Mouse (Mus musculus): ENCODE measurements at regions not wholly inside any gene's neighbourhood (a gene's known extent, or its start where the extent isn't known, plus 50 kb on each side); places are given as distances from the start of the nearest gene placed in this dataset.
A peak's percentile ranks its signal among the peaks of the same experiment; 100 is the strongest.
"Not testable (repeated sequence)": the region's sequence is repeated elsewhere in the genome, so short reads cannot be mapped to it uniquely, and the experiment has no call there.

DNA sequence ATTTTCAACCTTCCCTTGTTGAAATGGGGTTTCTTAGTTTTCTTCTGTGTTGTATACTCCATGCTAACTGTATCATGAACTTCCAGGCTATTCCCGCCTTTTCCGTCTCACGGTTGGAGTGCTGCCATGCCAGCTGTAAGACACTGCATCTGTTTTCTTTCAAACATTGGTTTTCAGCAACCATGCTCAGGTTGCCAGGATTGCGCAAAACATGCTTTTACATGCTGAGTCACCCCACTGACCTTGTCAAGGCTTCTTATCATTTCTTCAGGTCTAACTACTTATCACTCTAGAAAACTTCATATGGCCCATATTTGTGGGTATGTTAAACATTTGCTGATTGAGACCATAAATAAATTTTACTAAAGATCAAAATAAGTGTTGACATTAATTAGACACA is 551.2 kb downstream of the Tlr4 start:
- no peak for DNase-seq (ENCODE audit: extremely low spot score)

DNA sequence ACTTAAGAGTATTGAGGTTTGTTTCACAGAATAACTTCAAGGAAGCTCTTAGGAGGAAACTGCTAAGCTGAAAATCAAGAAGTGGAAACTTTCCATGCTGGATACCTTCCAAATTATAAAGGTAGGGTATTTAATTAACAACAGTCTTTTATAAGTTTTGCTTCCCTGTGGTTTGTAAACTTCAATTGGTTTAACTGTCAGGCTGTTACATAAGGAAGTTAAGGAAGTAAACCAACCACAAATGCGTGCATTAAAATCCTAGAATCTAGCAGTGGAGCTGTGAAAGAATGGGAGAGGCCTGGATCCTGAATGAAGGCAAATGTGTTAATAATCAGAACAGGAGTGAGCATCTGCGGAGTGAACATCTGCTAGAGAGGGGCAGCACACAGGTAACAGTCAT is 560.5 kb downstream of the Tlr4 start:
- DNase-seq (ENCODE audit: extremely low spot score): no peak

DNA sequence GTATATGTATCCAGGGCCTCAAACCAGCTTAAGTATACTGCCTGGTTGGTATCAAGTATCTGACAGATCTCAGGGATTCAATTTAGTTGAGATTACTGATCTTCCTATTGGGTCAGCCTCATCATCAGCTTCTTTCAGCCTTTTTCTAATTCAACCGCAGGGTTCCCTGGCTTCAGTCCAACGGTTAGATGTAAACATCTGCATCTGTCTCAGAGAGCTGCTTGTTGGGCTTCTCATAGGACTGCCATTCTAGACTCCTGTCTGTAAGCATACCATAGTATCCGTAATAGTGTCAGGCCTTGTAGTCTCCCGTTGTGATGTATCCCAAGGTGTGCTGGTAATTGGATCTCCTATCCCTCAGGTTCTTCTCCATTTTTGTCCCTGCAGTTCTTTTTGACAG is 575.6 kb downstream of the Tlr4 start:
- no peak for DNase-seq (ENCODE audit: extremely low spot score)

DNA sequence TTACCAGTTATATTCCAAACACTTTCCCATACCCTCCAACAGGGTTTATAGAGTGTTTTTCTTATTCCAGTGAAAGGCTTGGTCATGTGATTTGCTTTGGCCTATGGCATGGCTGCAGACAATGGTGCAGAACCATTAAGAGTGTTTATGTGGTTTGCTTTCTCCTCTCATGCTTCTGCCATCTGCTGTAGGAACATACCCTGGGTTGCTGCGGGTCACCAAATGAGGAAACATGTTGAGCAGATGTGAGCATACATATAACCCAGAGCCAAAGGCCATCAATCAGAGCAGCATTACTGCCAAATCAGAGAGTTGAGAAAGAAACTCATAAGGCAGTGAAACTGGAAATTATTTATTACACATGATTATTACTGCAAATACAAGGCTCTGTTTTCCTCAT is 596.7 kb downstream of the Tlr4 start:
- DNase-seq (ENCODE audit: extremely low spot score): no peak

DNA sequence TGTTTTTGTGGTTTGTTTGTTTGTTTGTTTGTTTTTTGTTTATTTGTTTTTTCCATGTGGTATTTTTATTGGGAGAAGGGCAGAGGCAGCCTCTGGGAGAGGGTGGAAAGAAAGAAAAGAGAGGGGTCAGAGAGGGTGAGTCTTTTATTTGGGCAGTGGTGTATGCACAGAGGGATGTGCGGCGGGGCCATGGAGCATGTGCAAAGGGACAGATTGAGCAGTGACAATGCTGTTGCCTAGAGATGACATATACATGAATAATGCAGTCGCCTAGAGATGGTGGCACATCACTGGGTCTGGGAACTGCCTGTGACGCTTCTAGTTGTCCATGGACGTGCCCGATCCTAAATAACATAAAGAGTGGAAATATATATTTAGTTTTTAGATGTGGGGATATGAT is 598.3 kb downstream of the Tlr4 start:
- no peak for DNase-seq (ENCODE audit: extremely low spot score)

DNA sequence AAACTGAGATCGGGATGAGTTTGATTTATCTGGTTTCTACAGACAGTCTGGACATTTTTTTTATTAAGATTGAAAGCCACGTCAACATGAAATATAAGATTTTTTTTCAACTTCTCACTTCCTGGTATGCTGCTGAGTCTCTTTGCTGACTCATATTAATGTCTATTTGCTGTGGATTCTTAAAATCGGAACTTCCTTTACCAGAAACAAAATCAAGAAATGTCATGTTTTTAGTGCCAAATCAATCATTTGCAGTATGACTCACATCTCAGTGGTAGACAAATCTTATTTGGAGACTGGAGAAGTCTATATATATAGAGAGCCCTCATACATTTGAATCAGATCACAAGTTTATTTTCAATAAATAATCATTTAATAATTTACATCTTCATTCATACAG is 620.5 kb downstream of the Tlr4 start:
- DNase-seq (ENCODE audit: extremely low spot score): no peak

DNA sequence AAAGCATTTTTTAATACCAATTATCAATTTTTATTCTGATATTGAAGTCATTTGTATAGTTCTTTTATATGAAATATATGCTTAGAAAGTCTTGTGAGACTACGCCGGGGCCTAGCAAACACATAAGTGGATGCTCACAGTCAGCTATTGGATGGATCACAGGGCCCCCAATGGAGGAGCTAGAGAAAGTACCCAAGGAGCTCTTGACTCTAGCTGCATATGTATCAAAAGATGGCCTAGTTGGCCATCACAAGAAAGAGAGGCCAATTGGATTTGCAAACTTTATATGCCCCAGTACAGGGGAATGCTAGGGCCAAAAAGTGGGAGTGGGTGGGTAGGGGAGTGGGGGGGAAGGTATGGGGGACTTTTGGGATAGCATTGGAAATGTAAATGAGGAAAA is 632.5 kb downstream of the Tlr4 start:
- not testable (repeated sequence) for DNase-seq (ENCODE audit: extremely low spot score)

DNA sequence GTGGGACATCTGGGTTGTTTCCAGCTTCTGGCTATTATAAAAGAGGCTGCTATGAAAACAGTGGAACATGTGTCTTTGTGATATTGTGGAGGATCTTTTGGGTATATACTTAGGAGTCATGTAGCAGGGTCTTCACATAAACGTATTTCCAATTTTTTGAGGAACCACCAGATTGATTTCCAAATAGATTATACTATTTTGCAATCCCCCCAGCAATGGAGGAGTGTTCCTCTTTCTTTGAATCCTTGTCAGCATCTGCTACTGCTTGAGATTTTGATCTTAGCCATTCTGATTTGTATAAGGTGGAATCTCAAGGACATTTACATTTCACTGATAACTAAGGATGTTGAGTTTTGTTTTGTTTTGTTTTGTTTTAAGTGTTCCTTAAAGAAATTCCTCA is 645.6 kb downstream of the Tlr4 start:
- DNase-seq (ENCODE audit: extremely low spot score): no peak

DNA sequence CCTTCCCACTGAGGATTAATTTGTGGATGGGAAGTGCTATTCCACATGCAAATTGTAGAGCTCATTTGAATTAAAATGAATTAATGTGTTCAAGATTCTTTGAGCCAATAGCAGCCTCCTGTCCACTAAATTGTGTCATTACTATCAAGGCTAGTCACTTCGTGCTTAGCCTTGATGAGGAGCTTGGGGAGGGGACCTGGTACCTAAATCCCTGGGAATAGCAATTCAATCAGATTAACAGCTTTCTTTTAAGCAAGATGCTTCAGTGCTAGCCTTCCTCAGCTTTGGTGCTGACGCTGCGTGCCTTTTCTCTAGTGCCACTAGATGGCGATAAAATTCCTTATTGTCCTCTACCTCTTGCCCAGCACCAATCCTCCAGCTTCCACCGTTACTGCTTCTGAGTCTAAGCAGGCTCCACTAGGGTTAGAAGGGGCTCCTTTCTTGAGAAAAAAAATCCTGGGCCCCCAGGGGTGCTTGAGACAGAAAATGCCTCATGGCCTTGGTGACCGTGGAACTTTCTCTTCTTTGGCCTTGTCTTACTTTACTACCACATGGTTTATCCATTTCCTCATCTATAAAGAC is 650.0 kb downstream of the Tlr4 start:
- DNase-seq (ENCODE audit: extremely low spot score): peak; percentile 39

DNA sequence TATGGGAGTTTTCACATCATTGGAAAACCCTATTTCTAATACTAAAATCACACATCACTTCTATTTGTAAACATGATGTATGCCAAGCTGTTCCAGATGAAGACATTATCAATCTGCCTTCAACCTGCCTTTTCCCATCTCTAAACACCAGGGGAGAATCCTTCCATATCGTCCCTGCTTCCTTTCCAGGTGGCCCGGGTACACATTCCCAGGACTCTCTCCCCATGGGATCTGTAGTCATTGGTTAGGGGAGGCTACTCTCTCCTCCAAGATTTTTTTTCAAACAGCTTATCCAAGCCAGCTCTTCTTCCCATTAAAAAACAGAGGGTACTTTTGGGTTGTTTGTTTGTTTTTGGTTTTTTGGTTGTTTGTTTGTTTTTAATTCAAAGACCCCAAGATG is 650.7 kb downstream of the Tlr4 start:
- DNase-seq (ENCODE audit: extremely low spot score): no peak

DNA sequence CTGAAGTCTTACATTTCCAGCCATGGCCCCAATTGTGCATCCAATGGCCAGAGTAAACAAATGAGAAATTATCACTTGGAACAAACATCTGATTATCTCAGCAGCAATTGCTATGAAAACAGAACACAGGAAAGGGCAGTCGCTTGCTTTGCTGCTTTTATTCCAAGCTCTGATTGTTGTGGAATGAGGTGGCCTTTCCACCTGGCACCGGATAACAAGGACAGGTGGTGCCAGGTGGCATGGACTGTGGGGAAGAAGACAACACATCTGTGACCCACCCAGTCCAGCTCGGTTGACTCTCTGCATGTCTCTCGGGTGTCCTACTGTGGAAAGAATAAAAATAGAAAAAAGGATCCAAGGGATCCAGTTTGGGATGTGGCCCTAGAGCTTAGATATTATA is 694.9 kb downstream of the Tlr4 start:
- no peak for DNase-seq (ENCODE audit: extremely low spot score)

DNA sequence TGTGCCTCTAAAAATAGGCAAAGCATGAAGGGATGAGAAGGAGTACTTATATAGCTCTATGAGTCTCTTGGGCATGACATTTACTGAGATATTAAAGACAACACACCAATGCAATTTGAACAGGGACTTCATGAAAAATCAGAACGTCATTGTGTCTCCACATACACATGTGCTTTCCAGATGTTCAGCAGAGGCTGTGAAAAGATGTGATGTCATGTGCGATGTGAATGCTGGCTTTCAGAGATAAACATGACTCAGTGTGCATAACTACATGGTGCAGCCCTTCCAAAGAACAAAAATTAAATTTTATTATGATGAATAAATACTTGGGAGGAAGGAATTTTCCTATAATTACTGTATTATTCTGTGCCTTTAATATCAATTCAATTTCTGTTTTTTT is 695.8 kb downstream of the Tlr4 start:
- DNase-seq (ENCODE audit: extremely low spot score): no peak

DNA sequence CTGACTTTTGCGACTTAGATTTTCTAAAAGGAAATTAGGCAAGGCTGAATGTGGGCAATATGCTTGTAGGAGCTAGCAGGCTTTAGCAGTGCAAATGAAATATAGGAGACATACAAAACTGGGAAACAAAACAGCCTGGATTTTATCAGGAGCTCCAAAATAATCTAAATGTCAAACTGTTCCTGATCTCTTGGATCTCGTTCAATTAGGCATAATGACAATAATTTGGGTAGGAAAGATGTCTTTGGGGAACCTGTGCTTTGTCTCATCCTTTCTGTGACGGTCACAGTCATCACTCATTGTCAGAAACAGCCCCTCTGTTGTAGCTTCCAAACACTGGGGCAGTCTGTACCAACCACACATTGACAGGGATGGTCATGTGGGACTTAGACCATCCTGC is 702.2 kb downstream of the Tlr4 start:
- DNase-seq (ENCODE audit: extremely low spot score): no peak

DNA sequence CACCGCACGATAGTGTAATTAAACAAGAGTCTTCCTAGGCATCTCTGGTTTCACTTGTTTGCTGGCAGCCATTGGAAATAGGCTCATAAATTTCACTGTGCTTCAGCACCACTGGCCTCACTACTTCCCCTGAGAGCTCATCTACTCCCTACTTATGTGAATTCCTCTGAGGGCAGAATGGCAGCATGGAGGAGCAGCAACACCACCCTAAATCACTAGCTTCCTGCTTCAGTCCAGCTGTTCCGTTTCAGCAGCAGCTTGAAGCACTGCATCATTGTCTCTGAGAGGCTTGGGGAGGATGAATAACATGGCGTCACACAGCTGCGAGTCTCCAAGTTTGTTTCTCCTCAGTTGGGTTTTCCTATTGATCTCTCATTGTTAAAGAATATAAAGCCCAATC is 712.1 kb downstream of the Tlr4 start:
- no peak for DNase-seq (ENCODE audit: extremely low spot score)

DNA sequence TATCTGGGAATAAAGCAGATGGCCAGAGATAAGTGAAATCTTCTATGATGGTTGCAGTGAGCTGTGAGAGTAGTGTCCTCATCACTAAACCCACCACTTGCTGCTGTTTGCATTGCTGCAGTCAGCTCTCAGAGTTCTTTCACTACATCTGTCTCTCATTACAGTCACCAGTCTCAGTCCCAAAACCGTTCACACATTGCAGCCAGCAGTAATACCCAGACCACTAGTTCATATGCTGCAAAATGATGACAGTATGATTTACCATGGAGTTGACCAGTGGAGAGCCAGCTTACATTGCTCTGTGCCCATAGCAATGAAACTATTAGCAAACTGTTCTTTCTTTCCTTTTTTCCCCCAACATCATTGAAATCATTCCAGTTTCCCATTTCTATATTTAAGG is 718.6 kb downstream of the Tlr4 start:
- DNase-seq (ENCODE audit: extremely low spot score): no peak

DNA sequence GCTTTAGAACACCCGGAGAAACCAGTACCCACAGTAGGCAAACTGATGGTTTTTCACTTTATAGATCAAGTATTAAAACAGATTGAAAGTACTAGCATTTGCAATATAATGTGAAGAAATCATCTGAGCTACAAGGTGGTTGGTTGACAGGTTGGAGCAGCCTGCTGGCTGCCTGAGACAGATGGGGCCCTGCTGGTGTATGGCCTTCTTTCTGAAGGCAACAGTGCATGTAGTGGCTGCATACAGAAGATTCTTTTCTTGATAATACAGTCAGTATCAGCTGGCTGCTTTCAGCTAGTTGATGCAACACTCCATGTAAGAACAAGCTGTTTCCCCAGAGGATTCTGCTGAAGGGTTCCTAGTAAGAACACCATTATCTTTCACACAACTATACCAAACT is 720.6 kb downstream of the Tlr4 start:
- no peak for DNase-seq (ENCODE audit: extremely low spot score)

DNA sequence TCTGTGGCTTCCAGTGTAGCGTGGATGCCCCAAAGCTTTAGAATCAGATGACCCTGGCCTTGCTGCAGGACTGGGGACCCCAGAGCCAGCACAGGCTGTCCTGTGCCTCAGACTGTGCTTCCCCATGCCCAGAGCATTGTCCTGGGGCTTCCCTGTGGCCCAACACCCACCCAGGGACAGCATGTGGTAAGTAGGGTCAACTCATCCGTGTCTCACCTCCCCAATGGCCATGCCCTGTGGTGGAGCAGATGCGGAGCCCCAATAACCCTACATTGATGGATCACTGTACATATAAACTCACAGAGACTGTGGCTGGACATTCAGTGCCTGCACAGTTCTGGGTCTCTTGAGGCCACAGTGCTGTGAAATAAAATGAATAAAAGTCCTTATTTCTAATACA is 726.1 kb downstream of the Tlr4 start:
- no peak for DNase-seq (ENCODE audit: extremely low spot score)

DNA sequence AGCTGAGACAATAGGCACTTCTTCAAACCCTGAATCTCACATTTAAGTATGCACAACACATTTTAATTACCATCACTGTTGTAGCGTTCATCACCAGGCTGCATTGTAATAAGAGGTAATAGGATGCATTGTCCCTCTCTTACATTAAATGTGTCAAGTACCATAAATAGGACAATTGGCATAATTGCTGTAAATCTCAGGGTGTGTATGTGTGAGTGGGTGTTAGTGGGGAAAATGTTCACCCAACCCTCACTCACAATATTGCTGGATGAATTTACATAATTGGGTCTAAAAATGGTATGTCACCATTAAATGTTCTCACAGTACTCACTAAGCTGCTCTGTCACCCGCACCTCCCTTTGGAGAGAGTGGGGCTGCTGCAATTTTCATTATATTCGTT is 747.4 kb downstream of the Tlr4 start:
- no peak for DNase-seq (ENCODE audit: extremely low spot score)

DNA sequence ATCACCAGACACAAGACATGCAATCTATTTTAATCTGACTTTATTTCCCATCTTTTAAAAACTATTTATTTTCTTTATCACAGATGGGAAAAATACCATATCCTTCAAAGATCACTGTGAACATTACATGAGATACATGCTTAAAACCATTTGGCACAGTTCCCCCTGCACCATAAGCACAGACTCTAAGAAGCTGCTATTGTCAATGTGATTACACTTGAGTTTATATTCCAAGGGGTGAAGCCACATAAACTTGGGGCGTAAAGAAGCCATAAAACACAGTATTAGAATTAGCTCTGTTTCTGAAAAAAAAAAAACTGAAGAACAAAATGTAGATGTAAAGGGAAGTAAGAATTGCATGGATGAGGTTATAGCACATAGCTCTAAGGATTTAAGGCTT is 762.1 kb downstream of the Tlr4 start:
- no peak for DNase-seq (ENCODE audit: extremely low spot score)

DNA sequence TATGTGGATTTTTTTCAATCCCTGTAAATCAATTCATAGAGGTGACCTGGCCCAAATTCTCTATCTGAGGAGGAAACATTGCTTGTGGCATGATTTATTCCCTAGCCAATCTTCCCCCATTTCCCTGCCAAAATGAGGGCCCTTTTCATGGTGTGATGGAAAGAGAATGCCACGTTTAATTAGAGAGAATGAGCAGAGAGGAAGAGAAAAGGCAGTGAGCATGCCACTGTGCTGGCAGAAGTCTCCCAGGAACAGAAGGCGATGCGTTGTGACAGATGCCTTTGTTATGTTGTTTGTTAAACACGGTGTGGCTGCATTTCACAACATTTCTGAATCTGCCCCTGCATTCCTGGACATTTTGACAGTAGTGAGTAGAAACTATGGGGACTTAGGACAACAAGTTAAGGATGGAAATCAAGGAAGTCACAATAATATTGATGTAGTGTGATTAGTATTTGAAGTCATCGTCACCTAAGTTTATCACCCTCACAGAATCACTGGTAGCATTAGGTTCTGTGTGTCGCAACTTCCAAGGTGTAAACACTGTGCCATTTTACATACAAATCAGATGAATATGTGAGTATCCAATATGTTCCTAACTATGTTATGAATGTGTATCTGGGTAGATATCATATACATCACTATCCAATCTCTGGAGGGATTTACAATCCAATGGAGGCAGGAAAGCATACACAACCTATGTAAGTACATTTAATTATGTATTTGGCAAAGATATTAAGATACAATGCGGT is 762.8 kb downstream of the Tlr4 start:
- DNase-seq (ENCODE audit: extremely low spot score): no peak

DNA sequence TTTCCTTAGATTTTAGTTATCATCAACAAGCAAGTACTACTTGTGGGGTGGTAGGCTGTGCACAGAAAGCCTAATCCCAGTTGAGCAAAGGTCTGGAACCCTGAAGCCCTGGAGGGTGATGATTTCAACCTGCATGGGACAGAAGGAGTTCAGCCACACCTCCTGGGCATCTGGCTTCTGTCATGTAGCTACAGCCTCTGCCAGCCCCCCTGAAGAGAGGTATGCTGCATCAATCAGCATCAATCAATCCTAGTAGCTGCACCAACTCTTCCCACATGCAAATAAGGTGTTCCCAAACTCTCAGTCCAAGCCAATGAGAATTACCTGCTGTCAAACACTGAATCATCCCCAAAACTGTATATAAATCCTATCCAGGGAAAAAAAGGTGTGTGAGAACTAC is 779.8 kb downstream of the Tlr4 start:
- no peak for DNase-seq (ENCODE audit: extremely low spot score)

DNA sequence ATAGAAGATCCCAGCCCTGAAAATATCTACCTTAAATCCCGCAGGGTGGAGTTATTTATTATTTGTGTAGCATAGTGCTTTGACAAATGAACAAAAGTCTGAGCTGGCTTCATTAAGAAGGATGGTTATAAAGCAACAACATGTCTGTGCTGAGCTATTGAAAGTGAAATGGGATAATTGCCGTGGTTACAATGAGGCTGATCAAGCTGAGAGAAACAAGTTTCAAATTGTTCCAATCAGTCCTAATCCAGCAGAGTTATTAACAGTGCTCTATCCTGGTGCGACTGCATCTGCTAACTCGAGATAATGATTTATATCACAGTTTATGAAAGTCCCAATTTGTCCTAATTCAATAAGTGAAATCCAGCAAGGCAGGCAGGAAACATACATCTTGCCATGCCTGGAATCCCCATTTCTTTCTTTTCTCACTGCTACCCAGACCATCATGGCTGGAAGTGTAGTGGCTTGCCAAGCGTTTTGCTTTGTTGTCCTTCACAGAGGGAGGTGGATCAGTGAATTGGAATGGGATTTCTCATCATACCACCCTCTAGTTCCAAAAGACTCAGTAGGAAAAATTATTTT is 787.2 kb downstream of the Tlr4 start:
- no peak for DNase-seq (ENCODE audit: extremely low spot score)

DNA sequence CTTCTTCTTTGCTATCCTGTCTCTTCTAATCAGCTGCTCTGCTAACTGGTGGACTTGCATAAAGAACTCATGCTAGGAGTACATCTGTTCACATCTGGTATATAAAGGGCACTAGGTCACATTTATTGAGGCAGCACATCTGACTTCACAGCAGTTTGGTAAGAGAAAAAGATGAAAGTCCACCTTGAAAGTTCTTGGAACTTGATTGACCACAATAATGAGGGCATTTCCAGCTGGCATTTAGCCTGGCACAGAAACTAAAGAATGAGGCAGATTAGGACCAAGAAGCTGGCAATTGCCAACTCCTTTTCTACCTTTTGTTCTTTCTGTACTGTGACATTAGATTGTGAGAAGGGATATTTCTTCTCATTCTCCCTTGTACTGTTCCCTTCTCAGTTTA is 799.3 kb downstream of the Tlr4 start:
- no peak for DNase-seq (ENCODE audit: extremely low spot score)

DNA sequence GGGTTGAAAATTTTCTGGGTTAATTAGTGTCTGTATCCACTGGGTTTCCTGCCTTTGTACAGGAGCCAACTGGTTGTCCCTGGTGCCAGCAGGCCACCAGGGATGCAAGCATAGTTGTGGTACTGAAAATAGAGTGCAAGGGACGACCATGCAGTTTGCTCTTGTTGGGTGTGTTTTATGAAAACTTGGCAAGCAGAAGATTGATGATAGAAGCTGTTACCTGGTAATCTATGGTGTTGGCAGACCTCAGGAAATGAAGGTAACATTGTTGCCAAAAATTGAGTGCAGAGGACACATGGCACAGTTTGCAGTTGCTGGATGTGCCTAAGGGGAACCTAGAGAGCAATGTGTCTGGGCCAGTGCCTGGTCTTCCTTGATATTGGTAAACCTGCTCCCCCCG is 818.7 kb downstream of the Tlr4 start:
- DNase-seq (ENCODE audit: extremely low spot score): no peak
